Mouse (Mus musculus) thymus, postnatal 4 days (tissue): ENCODE results near the gene Il12a.

Source experiments
- DNase-seq: peaks from one replicate; pipeline ENCODE4 v3.0.0; 2021

Il12a gene

DNA sequence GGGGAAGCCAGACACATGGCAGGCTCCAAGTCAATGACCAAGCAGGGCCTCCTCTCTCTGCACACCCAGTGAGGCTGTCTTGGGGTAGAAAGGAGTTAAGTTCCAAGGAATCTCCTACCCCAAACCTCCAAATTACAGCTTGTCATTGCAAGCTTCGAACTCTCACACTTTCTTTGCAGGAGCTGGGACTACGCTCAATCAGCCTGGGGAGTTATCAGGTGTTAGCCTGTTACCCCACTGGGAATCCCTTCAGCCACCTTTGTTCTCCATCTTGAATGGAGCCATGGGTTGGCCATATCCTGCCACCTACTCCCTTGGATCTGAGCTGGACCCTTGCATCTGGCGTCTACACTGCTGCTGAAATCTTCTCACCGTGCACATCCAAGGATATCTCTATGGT, at the start of gene Il12a:
Gene Il12a (plus strand): TSS at position 301 of the 400 bp plus-strand sequence.
- no peak for DNase-seq

DNA sequence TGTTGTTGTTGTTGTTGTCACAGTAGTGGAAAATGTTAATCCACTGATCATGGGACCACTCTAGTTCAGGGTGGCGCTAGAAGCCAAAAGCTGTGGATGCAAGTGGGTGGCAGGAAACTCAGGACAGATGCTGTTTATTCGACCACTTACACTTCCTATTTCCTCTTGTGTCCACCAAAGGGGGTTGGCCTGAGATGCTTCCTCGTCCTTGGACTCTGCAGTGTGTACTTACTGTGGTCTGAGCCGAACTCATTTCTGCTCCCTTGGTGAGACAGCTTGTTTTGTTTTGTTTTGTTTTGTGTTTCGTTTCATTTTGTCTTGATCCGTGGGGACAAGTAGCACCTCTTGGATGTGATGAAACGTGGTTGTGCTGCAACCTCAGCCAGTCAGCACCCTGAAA, 47.5 kb upstream of the Il12a start:
- no peak for DNase-seq

DNA sequence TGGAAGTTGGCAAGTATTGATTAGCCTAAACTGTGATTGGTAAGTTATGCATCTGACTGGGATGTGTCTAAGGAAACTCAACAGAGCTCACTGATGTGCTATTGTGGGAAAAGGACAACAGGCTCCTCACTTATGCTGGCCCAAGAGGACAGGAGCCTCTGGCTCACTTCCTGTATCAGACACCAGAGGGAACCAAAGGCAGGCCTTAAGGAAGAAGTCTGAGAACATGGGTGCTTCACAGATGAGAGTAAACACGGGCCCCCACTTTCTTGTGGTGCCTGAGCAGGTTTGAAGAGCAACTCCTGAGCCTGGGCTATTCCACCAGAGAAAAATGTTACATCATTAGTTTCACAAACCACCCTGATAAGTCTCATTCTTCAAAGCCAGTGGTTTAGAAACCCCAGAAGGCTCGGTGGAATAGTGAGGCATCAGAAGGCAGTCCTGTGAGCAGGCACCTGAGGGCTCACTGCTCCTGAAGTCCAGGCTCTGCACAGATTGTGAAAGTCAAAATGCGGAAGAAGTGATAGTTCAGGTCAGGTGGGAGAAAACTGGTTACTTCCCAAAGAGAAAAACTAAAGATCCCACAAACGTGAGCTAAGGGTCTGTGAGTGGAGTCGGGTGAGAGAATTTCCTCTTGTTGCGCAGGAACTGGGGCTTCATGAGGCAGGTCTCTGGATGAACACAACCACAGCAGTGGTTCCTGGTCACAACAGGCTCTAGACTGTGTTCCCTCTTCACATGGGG, 43.9 kb upstream of the Il12a start:
- peak; percentile 77 for DNase-seq

DNA sequence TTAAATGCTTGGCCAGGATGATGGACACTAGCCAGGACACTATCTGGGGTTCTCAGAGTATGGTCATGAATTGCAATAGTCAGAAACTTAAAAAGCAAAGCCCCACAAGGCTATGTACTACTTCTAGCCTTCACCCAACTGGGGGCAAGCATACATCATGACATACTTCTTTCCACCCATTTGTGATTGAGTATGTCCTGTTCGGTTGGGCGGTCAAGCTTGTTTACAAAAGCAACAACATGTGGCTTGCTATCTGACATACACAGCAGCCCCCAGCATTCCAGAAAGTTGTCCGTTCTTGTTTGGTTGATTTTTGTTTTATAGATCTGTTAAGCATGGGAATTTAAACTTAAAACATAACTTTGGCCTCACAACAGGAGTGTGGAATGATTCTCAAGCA, 43.2 kb upstream of the Il12a start:
- no peak for DNase-seq

DNA sequence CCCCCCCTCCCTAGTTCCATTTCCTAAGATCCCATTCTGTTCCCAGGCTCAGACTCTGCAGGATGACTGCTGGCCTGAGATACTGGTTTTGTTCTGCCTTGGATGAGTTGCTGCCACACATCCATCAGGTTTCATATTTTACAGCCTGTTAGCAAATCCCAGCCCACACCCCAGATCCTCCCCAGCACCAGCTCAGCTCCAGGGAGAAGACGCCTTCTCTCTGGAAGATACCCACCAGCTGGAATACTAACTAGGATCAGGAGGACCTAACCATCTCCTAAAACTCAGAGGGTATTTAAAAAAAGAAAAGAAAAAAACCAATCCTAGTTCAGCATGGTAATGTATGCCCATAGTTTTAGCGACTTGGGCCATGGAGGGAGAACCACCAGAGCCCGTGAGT, 40.2 kb upstream of the Il12a start:
- no peak for DNase-seq

DNA sequence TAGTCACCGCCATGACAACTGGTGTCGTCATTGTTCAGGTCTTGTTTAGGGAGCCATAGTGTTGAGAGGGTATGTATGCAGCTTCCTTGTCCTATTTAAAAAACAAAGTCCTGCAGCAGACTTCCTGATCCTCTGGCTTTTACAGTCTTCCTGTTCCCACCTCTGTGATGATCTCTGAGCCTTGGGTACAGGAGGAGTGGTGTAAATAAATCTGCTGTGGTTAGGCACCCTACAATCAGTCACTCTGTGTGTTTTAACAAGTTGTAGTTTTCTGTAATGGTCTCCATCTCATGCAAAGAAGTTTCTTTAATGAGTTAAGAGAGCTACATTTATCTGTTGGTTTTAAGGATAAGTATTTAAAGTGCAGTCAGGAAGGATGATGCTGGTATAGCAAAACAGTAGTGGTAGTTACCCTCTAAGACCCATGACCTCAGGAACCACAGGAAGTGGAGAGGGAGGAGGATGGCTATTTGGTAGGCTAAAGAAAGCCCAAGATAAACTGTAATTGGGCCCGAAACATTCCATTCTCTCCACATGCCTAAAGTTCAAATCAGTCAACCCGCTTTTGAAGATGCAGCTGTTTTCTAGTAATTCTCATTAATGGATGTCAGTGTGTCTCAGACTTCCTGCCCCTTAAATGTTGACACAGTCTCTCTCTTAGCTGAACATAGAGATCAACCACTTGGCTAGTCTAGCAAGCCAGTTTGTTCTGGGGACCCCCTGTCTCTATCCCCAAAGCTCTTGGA, 33.7 kb upstream of the Il12a start:
- no peak for DNase-seq

DNA sequence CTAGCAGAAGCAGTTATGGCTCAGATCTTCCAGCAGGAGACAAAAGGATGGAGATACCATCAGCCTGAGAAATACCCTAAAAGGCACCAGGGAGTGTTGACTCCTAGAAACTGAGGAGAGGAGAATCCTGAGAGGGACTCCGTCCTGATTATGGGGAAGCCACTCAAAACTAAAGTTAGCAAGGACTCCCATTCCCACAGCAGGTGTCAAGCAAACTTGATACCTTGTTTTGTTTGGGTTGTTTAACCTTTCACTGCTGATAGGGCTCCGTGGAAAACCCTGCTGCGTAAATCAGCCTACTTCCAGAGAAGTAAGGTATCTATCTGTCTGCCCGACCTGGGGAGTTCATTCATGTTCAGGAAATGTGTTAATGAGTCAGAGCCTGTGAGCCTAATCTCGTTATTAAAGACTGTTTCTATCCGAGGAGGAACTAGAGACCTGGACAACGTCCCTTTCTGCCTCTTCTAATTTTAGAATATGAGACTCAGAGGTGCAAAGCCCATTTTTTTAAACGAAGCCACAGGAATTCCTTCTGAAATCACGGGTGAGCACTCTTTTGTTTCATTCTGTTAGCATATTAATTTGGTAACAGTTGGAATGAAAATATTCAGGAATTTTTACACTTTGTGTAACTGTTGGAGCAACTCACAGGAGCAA, 32.7 kb upstream of the Il12a start:
- no peak for DNase-seq

DNA sequence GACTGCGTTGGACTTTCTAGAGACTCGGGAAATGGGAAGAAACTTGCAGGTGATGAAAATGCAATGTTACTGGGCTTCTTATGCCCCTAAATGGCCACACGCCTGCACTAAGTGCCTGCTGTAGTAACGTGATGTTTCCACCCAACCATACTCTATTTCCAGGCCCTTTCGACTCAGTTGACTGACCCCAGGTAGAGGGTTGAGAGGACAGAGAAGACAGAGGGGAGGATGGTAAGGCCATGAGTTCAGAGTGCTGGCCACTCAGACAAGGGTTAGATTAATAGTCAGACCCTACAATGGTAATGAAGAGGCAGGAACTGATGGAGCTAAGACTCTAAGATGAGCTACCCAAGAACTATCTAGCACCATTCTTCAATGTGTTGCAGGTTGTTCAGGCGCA, 30.4 kb upstream of the Il12a start:
- DNase-seq, result no peak

DNA sequence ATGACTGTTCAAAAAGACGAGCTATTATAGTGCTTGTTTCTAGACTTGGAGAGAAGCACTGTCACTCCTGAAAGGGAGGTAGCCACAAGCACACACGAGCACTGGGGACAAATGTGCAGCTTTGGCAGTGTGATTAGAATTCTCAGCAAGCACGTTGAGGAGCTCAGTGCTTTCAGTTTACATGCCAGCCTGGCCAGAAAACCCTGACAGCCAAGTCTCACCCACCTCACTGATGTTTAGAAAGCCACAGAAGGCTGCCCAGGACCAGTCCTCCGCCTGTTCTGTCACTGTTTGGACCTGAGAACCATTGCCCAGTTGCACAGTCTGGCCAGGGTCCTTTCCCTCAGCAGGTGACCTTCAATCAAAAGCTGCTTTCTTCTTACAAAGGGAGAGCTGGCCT, 29.9 kb upstream of the Il12a start:
- no peak for DNase-seq

DNA sequence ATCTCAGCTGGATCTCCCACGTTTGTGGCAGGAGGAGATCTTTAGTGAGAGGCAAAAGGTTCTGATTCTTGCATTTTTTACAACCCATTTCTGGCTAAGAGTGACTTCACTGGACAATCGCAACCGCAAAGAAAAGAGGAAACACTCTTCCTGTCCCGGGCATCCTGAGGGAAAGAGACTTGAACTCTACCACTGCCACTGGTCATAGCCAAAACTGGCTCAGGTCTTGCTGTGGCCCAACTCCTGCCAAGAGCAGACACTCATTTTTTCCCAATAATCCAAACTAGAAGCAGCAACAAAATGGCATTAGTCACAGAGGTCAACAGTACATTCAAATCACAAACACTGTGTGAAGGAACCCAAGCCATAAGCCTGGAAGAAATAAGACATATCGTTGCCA, 28.1 kb upstream of the Il12a start:
- no peak for DNase-seq

DNA sequence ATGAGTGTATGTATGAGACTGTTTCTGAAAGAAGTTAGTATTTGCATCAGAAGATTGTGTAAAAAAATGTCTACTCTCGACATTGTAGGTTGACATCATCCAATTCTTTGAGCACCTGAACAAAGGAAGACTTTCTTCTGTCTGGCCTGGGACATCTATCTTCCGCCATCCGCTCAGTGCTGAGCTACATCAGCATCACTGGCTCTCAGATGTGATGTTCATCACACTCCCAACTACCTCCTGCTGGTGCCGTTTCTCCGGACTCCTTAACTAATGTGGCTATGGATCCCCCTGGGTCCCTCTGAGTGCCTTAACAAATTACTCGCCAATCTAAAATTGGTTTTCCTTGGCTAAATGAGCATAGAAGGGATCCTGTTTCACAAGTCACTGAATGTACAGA, 26.1 kb upstream of the Il12a start:
- DNase-seq, result no peak

DNA sequence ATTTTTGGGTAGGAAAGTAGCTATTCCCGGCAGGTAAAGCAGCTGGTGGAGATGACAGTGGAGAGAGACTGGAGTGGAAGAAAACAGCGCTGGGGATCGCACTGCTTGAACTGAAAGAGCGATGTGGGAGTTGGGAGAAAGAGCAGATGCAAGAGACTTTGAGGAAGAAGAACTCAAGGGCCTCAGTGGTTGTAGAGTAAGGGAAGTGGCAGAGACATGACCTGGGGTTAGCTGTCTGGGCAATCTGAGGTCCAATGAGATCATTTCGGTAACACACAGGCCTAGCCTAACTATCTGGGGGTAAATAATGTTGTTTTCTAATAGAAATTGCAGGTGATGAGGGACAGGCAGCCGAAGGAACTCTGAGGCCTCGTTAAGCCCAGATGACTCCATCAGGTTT, 24.1 kb upstream of the Il12a start:
- no peak for DNase-seq

DNA sequence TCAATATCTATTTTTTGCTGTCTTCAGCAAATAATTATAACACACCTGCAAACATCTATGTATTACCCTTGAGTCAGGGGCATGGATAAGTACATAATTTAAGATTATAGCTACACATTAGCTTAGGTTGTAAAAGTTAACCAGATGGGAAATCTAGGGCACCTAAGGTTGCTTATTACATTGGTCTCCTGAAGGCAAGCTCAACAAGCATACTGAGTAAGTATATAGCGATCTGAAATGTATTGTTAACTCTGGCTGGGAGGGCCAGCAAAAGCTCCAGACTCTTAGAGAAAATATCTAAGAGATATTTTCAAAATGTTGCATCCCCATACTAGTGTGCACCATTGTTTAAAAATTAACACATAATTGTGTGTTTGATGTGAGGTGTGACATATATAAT, 22.6 kb upstream of the Il12a start:
- DNase-seq, result no peak

DNA sequence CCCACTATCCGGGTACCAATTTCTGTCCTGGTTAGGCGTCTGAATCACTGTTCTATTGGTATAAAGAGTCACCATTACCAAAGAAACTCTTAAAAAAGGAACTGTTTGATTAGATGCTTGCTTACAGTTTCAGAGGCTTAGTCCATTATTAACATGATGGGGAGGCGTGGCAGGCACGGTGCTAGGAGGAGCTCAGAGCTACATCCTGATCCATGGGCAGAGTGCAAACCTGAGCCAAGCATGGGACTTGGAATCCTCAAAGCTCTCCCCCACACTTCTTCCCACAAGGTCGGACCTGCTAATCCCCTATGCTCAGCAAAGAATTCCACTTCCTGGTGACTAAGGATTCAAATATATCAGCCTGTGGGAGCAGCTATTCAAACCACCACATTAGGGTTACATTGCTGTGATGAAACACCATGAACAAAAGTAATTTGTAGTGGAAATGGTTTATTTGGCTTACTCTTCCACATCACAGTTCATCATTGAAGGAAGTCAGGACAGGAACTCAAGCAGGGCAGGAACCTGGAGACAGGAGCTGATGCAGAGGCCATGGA, 20.9 kb upstream of the Il12a start:
- DNase-seq, result no peak

DNA sequence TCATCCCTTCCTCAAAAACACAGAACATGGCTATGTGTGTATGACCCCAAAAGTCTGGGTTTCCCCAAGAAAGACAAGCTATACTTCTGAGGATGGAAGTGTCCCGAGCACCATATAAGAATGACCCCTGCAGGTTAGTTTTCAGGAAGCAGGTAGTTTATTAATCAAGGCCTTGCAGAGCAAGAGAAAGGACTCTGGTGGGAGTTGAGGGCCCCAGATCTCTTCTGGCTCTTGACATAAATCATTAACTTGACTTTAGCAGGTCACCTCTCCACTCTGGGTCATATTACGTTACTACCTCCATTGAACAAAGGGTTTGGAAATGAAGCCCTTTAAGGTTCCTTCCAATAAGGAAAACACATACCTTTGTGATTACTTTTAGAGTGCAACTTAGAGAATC, 15.7 kb upstream of the Il12a start:
- no peak for DNase-seq

DNA sequence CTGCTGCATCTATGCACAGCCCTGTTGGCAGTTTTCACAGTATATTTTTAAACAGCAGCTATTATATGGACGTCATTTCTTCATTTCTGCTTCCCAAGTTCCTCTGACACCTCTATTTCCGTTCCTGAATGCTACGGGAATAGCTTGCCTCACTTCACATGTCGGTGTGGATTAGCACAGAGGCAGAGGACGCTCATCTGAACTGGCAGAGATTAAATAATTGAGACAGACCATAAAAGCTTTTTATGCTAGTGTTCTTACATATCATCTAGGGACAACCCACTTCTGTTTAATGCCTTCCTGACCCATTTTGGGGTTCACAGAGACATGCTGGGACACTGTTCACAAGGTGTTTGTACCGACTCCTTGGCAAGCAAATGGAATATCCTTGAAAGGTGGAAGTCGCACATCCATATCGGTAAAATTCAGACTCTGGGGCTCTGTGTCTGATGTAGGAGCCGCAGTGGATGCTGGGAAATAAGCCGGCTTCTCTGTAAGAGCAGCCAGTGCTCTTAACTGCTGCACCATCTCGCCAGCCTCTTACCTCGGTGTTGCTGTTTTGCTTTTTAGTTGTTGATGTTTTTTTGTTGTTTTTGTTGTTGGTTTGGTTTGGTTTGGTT, 15.1 kb upstream of the Il12a start:
- DNase-seq, result no peak

DNA sequence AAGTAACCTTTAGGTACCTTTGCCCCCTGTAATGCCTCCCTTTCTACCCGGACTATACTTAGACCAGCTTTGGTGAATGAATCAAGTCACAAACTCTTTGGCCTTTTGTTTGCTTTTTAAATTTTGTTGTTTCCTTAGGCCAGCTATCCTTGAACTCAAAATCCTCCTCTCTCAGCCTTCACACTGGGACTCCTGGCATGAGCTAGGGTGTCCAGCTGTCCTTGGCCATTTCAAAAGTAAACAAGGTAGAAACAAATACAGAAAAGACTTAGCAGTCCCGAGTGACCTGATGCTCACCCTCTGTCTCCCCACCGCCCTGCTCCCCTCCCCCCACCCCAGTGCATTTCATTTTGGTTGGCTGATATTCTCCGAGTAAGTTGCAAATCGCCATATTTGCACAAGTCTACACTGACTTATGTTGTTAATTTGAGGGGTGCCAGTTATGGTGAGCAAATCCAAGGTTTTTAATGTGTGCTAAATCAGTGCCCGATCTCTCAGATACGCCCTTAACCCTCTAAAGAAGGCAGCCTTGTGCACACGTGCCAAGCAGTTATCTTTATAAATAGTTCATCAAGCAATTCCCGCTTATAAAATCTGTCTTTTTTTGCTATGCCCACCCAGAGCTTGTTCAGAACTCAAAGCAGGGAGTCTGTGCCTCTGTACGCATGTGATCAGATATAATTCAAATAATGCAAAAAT, 14.3 kb upstream of the Il12a start:
- no peak for DNase-seq

DNA sequence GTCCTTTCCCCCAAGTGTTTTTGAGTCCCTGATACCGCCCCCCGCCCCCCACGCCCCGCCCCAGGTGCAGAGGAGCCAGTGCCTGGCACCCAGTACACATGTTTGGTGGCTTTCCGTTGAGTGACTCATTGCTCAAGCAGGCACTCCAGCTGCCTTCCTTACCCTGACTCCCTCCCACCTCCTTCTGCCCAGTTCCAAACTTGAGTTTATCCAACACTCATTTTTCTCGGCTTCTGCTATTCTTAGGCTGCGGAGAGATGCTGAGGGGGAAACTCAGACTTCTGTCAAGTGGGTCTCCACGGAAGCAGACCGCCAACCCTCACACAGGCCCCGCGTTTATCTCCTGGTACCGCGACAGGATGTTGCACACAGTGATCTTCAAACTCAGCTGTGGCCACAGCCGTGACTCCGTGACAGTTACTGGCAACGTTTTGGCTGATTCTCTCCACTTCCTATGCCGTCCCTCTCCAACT, 13.6 kb upstream of the Il12a start:
- DNase-seq, result peak; percentile 83

DNA sequence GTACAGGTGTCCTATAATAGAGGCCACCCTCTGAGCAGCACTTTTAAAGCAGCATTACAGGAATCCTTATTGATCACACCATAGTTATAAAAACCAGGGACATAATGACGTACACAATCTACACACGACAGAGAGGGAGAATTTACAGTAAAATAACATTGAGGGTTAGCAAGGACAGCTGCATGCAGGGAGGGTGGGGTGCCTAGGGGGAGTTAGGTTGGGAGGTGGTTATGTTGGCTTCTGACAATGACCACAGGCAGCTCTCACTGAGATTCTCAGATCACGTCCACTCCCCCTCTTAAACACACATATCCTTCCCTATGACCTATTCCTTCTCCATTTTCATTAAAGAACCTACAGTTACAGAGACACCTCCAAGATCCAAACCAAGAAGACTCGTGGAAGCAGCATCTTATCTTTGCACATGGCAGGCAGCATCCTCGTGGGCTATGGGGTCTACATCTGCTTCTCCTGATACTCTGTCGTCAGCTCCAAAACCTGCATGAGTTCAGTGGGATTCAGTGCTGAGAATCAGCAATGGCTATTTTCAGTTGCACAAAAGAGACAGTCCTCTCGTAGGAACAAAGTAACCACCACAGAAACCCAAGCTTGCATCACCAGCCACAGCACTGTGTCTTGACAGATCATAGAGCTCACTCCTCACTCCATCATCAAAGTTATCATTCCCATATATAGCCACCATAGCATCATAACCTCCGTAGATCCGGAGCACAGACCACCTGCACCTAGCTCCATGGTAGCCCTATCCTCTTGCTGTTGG, 11.4 kb upstream of the Il12a start:
- no peak for DNase-seq

DNA sequence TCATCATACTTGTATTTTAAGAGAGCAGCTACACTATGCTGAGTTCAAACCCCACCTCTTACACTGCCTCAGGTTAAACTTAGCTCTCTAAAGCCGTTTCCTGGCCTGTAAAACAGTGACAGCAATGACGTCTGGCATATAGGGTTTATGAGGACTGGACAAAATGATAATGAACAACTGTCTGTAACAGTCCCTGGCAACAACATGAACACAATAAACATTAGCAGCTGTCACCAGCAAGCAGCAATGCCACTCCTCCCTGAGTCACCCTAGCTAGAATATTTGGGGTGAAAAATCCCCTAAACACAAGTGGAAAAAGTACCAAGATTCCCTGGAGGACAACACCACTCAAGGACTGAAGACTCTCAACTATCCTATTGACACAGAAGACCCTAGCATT, 6.9 kb upstream of the Il12a start:
- no peak for DNase-seq

DNA sequence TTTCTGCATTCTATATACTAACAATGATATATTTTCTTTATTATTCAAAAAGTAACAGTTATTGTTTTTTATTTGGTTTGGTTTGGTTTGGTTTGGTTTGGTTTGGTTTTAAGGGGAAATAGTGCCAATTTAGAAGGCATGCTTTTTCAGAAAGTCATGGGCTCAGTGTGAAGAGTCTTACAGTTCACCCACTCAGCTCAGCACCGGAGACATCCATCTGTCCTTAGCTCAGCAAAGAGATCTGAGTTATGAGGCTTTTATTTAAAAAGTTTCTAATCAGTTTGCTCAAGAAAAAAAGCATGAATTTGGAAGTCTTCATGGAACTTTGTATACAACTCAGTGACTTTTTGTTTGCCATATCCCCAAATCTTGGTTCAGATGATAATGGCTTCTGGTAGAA, 6.2 kb upstream of the Il12a start:
- DNase-seq, result no peak
